Mouse (Mus musculus) hindbrain, postnatal 0 days (tissue): ENCODE results near the gene Phf23. TPM values are rescaled to one million over a fixed set of nuclear protein-coding genes. Genes with fewer than 3 reads are reported as not detected.
"Not testable (repeated sequence)": the region's sequence is repeated elsewhere in the genome, so short reads cannot be mapped to it uniquely, and the experiment has no call there.

ENCODE experiments used
- ATAC-seq: fragments of 200-750 bp; cut with Nextera tagmentation; 2 replicates; pipeline ENCODE4 v1.8.0; 2017; ENCODE audit warnings: mild to moderate bottlenecking, moderate TSS enrichment, moderate library complexity
- DNase-seq: peaks from one replicate; pipeline ENCODE4 v3.0.0-alpha.2; 2015; ENCODE audit warnings: low spot score
- H3K27ac ChIP-seq: fragments of 300-500 bp; sonication (generic); 2 replicates; pipeline ENCODE4 v1.5.1; 2014; ENCODE audit warnings: mild to moderate bottlenecking
- H3K27me3 ChIP-seq: fragments of 300-500 bp; sonication (generic); 2 replicates; pipeline ENCODE4 v1.6.1; 2014; ENCODE audit warnings: low read length, mixed read lengths; ENCODE audit not compliant: insufficient read depth
- H3K36me3 ChIP-seq: fragments of 300-500 bp; sonication (generic); 2 replicates; pipeline ENCODE4 v1.6.1; 2014; ENCODE audit warnings: low read length, mixed read lengths; ENCODE audit not compliant: insufficient read depth
- H3K4me1 ChIP-seq: fragments of 300-500 bp; sonication (generic); 2 replicates; pipeline ENCODE4 v1.6.1; 2014; ENCODE audit warnings: antibody characterized with exemption, low read length, mixed read lengths; ENCODE audit not compliant: insufficient read depth
- H3K4me2 ChIP-seq: fragments of 300-500 bp; sonication (generic); 2 replicates; pipeline ENCODE4 v1.6.1; 2014; ENCODE audit warnings: low read depth, mild to moderate bottlenecking, low read length, moderate library complexity, mixed read lengths
- H3K4me3 ChIP-seq: fragments of 300-500 bp; sonication (generic); 2 replicates; pipeline ENCODE4 v1.5.1; 2014; ENCODE audit warnings: low read length
- H3K9ac ChIP-seq: fragments of 300-500 bp; sonication (generic); replicated peaks from 2 replicates; pipeline ENCODE4 v1.6.1; 2014; ENCODE audit warnings: mild to moderate bottlenecking, low read length, moderate library complexity, mixed read lengths
- H3K9me3 ChIP-seq: fragments of 300-500 bp; sonication (generic); 2 replicates; pipeline ENCODE4 v1.6.1; 2016; ENCODE audit warnings: low read length, mixed read lengths
- CTCF ChIP-seq: IDR thresholded peaks from 2 replicates; pipeline ENCODE4 v1.5.1; 2016; ENCODE audit warnings: antibody characterized with exemption, control low read depth, low read depth
- WGBS: fragments of 180-500 bp; shearing (Covaris S2); extraction: QIAGEN DNeasy Blood & Tissue Kit; methylation state at CpG from one replicate; pipeline ENCODE4 v1.1.7; 2014; 5-methylcytosine and 5-hydroxymethylcytosine counted together
- polyA plus RNA-seq: library from polyadenylated mRNA; unstranded; fragments of >200 nt; fragmentation: Nextera tagmentation; extraction: Ambion mirVana; gene quantifications from 2 replicates; pipeline ENCODE4 v1.2.1, GENCODE M21; 2015
- total RNA-seq: library from RNA; depleted of rRNA; stranded (reverse); fragments of >200 nt; gene quantifications from 2 replicates; pipeline ENCODE4 v1.2.3, GENCODE M21; 2014

The Phf23 gene
- total and polyA plus RNA-seq, 2 experiments from 2014 or later, result 44.0 to 47.9 TPM

DNA sequence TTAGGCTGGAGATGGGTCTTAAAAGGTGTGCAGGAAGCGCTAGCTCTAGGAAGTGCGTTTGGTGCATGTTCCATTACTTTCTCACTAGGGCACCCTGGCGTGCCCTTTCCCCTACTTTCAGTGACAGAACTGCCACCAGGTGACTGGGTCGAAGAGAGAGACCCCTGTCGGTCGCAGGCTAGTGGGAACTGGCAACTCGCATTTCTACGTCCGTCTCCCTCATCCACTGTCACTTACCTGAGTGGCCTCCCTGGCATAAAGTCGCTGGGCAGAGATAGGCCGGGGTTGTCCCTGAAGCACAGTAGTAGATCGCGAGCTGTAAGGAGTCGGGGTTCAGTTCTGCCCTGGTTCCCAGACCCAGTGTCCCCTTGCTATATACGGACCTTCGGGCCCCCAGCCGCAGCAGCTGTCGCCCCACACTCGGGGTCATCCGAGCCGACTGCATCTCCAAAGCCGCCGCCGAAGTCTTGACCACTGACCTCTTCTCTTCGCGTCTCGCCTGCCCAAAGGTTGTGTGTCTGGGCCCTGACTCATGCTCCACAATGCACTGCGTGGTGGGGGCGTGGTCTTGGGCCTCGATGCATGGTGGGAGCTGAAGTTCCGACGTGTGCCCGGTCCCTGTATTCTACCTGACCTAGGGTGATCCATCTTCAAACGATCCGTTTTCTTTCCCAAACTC lies 19.4 kb downstream of the Phf23 start, which contains the start of gene Acadvl:
TSS of gene Acadvl (minus strand) at position 532 of the 679 bp plus-strand sequence.
- 0% methylated on average over 35 of the region's 35 CpGs for WGBS
- no peaks in the 10 kb centered on the region for H3K27me3 ChIP-seq
- DNase-seq (peak; percentile 91), ATAC-seq (peak; percentile 81)
- H3K4me2 ChIP-seq, result peak within 1 kb of the TSS; percentile 92
- H3K4me1 ChIP-seq, result peaks cover 31% of the 10 kb centered on the region
- peak within 1 kb of the TSS; percentile 62 for H3K4me3 ChIP-seq
- peak within 1 kb of the TSS; percentile 77 for H3K27ac ChIP-seq
- TF ChIP-seq CTCF, result peak; percentile 63
- peaks cover 28% of the 10 kb centered on the region for H3K36me3 ChIP-seq
- no peaks in the 10 kb centered on the region for H3K9me3 ChIP-seq
- peak within 1 kb of the TSS; percentile 81 for H3K9ac ChIP-seq

DNA sequence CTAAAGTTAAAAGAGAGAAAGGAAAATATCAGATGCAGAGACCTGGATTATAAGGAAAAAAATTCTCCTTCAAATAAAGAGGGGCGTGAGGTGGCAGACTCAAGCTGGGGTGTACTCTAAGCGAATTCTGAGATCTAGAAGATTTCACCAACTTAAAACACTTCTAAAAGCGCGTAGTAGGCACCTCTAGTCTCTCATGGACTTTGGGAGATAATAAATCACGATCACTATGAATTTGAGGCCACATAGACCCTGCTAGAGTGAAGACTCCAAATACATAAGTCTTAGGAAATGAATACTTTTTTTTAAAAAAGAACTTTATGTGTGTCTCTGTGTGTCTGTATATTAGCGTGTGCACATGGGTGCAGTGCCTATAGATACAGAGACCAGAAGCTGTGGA lies 20.1 kb downstream of the Phf23 start:
- H3K4me3 ChIP-seq, result no peak overlapping the region; the same call in 1 of the 2 replicates
- 65% methylated on average over 6 of the region's 6 CpGs for WGBS
- no peak for ATAC-seq

DNA sequence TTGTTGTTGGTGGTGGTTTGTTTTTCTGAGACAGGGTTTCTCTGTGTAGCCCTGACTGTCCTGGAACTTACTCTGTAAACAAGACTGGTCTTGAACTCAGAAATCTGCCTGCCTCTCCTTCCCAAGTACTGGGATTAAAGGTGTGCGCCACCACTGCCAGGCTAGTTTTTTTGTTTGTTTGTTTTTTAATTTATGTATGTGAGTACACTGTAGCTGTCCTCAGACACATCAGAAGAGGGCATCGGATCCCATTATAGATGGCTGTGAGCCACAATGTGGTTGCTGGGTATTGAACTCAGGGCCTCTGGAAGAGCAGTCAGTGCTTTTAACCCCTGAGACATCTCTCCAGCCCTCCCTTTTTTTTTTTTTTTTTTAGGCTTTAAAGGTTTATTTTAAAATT lies 20.6 kb downstream of the Phf23 start:
- Histone ChIP-seq H3K36me3 (peaks cover 17% of the 10 kb centered on the region), H3K4me1 (peaks cover 39% of the 10 kb centered on the region)
- DNase-seq, H3K9me3 ChIP-seq, H3K27me3 ChIP-seq, H3K4me3 ChIP-seq, H3K9ac ChIP-seq, ATAC-seq, H3K27ac ChIP-seq, H3K4me2 ChIP-seq: not testable (repeated sequence)
- WGBS, result 82% methylated on average over 2 of the region's 2 CpGs

More for the DNA sequence above, 20.1 kb downstream of the Phf23 start:
- Histone ChIP-seq H3K4me2 (peak overlapping the region; percentile 92), H3K9me3 (no peaks in the 10 kb centered on the region), H3K27me3 (no peaks in the 10 kb centered on the region), H3K4me1 (peaks cover 38% of the 10 kb centered on the region), H3K27ac (no peak overlapping the region), H3K9ac (peak overlapping the region; percentile 81; the same call in 1 of the 2 replicates), H3K36me3 (peaks cover 22% of the 10 kb centered on the region)
- DNase-seq, result no peak
- no peak for TF ChIP-seq CTCF

DNA sequence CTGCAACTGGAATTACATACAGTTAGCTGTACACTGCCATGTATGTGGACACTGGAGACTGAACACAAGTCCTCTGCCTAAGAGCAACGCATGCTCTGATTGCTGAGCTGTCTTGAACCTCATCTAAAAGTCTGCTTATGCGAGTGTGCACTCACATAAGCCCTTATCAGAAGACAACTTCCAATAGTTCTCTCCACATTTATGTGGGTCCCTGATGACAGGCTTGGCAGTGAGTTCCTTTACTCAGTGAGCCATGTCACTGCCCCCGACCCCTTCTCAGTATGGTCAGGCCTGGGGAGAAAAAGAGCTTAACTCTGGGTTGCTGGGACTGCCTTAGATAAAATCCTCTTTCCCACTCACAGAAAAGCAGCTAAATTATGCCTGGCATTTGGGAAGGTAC lies 21.1 kb downstream of the Phf23 start, which contains the start of gene Dlg4:
TSS of gene Dlg4 (plus strand) at position 274 of the 400 bp plus-strand sequence.
- ATAC-seq, result no peak
- Histone ChIP-seq H3K9me3 (no peaks in the 10 kb centered on the region), H3K4me2 (peak within 1 kb of the TSS; percentile 90), H3K9ac (peak within 1 kb of the TSS; percentile 92), H3K36me3 (peaks cover 12% of the 10 kb centered on the region), H3K4me3 (peak within 1 kb of the TSS; percentile 80), H3K27ac (peak within 1 kb of the TSS; percentile 95), H3K27me3 (no peaks in the 10 kb centered on the region), H3K4me1 (peaks cover 39% of the 10 kb centered on the region)
- WGBS, result 80% methylated on average over 3 of the region's 3 CpGs
- no peak for TF ChIP-seq CTCF
- DNase-seq, result no peak

DNA sequence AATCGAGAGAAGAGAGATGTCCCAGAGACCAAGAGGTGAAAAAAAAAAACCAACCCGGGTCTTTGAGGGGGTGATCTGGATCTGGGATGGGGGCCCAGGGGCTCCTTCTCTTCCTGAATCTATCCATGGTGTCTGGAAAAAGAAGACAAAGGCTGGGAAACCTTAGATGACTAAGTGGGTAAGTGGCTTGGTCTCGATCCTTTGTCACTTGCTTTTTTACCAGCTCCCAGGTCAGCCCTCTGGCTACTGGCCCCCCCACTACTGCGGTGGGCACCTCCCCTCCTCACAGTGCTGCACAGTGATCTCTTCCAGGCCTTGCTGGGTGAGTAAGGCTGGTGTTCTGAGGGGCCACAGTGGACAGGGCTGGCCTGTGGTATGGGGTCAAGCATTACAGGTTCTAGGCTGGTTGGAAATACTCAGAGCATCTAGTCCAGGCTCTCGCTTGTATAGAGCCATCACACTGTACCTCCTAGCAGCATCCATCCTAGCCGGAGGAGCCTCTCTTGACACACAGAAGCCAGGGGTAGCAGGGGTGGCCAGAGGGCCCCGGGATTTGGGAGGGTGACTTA lies 21.7 kb downstream of the Phf23 start:
- Histone ChIP-seq H3K27ac (peak overlapping the region; percentile 95; the same call in 1 of the 2 replicates), H3K4me2 (peak overlapping the region; percentile 90), H3K4me1 (peaks cover 42% of the 10 kb centered on the region), H3K36me3 (peaks cover 6% of the 10 kb centered on the region), H3K9ac (peak overlapping the region; percentile 92), H3K9me3 (no peaks in the 10 kb centered on the region), H3K4me3 (peak overlapping the region; percentile 80; the same call in 1 of the 2 replicates), H3K27me3 (no peaks in the 10 kb centered on the region)
- no peak for ATAC-seq
- WGBS, result 49% methylated on average over 7 of the region's 7 CpGs
- DNase-seq, result no peak
- no peak for TF ChIP-seq CTCF

DNA sequence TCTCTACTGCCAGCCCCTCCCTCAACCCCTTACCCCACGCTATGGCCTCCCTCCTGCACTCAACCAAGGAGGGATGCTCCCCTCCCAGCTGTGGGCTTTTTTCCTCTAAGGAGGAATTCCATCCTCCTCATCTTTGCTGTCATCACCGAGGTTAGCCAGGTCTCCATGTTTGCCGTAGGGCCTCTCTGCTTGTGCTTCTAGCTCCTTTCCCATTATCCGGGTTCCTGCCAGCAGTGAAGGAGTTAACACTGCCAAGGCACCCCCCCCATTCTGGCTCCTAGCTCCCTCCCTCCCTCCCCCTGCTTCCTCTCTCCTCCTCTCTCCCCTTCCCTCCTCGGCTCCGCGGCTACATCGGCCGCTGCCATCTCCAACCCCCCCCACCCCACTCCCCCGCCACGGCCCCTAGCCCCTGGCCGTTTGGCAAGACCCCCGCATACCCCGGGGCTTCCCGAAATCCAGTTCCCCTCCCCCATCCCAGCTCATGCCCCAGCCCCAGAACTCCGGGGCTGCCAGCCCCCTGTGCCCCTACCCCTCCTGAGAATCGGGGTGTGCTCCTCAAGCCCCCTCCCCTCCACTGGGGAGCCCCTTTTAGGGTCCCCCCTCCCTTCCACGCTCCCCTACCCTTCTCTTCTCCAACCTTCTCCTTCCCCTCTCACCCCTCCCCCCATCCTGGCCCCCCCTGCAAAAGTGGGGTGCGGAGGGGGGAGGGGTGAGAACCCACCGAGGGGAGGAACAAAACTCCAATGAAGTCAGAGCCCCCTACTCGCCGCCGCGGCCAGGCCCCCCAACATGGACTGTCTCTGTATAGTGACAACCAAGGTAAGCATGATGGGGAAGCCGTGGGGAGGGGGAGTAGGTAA lies 22.8 kb downstream of the Phf23 start:
- peak overlapping the region; percentile 92 for H3K9ac ChIP-seq
- no peaks in the 10 kb centered on the region; the same call in 1 of the 2 replicates for H3K36me3 ChIP-seq
- H3K4me1 ChIP-seq, result peaks cover 49% of the 10 kb centered on the region
- no peaks in the 10 kb centered on the region for H3K9me3 ChIP-seq
- under 1% methylated on average over 24 of the region's 25 CpGs for WGBS
- peak overlapping the region; percentile 95 for H3K27ac ChIP-seq
- ATAC-seq (peak; percentile 1; the same call in 1 of the 2 replicates), DNase-seq (peak; percentile 92)
- no peaks in the 10 kb centered on the region for H3K27me3 ChIP-seq
- H3K4me3 ChIP-seq, result peak overlapping the region; percentile 80
- H3K4me2 ChIP-seq, result peak overlapping the region; percentile 90
- TF ChIP-seq CTCF, result no peak
